Mouse (Mus musculus) neural tube, embryonic 11.5 days (tissue): Measurements from ENCODE around the gene Ggn. TPM values are rescaled to one million over a fixed set of nuclear protein-coding genes. Genes with fewer than 3 reads are reported as not detected.
"Not testable (repeated sequence)": the region's sequence is repeated elsewhere in the genome, so short reads cannot be mapped to it uniquely, and the experiment has no call there.

Experiments used
- ATAC-seq: fragments of 200-750 bp; cut with Nextera tagmentation; 2 replicates; pipeline ENCODE4 v1.8.0; 2017; ENCODE audit warnings: moderate number of reproducible peaks, mild to moderate bottlenecking, moderate TSS enrichment, moderate library complexity; ENCODE audit not compliant: insufficient read depth, low FRiP score, low TSS enrichment
- DNase-seq: peaks from one replicate; pipeline ENCODE4 v3.0.0-alpha.2; 2015; ENCODE audit warnings: low spot score
- H3K27ac ChIP-seq: fragments of 300-500 bp; sonication (generic); 2 replicates; pipeline ENCODE4 v1.5.1; 2014; ENCODE audit warnings: low read depth, mild to moderate bottlenecking, low read length
- H3K27me3 ChIP-seq: fragments of 300-500 bp; sonication (generic); 2 replicates; pipeline ENCODE4 v1.6.1; 2014; ENCODE audit warnings: mild to moderate bottlenecking, low read length, mixed read lengths; ENCODE audit not compliant: control insufficient read depth, insufficient read depth
- H3K36me3 ChIP-seq: fragments of 300-500 bp; sonication (generic); 2 replicates; pipeline ENCODE4 v1.6.1; 2014; ENCODE audit warnings: mild to moderate bottlenecking, low read length, moderate library complexity, mixed read lengths; ENCODE audit not compliant: control insufficient read depth, insufficient read depth
- H3K4me1 ChIP-seq: fragments of 300-500 bp; sonication (generic); 2 replicates; pipeline ENCODE4 v1.6.1; 2014; ENCODE audit warnings: low read length, mixed read lengths; ENCODE audit not compliant: control insufficient read depth, insufficient read depth
- H3K4me2 ChIP-seq: fragments of 300-500 bp; sonication (generic); 2 replicates; pipeline ENCODE4 v1.6.1; 2014; ENCODE audit warnings: low read depth, mild to moderate bottlenecking, moderate library complexity
- H3K4me3 ChIP-seq: fragments of 300-500 bp; sonication (generic); 2 replicates; pipeline ENCODE4 v1.5.1; 2014; ENCODE audit warnings: low read depth, low read length
- H3K9ac ChIP-seq: fragments of 300-500 bp; sonication (generic); 2 replicates; pipeline ENCODE4 v1.6.1; 2014; ENCODE audit warnings: mild to moderate bottlenecking, low read length
- H3K9me3 ChIP-seq: fragments of 300-500 bp; sonication (generic); 2 replicates; pipeline ENCODE4 v1.6.1; 2016; ENCODE audit warnings: low read length; ENCODE audit not compliant: control insufficient read depth
- WGBS: fragments of 180-500 bp; shearing (Covaris S2); extraction: QIAGEN DNeasy Blood & Tissue Kit; methylation state at CpG from one replicate; pipeline ENCODE4 v1.1.7; 2014; 5-methylcytosine and 5-hydroxymethylcytosine counted together
- polyA plus RNA-seq: library from polyadenylated mRNA; unstranded; fragments of >200 nt; fragmentation: Nextera tagmentation; extraction: Ambion mirVana; gene quantifications from 2 replicates; pipeline ENCODE4 v1.2.1, GENCODE M21; 2014

Ggn gene
- polyA plus RNA-seq, 1 experiment from 2014 or later = 0.46 TPM

- Histone ChIP-seq H3K27me3 (peaks cover 6% of the 10 kb centered on the region; the same call in 1 of the 2 replicates), H3K9me3 (no peaks in the 10 kb centered on the region), H3K4me3 (no peak overlapping the region), H3K4me2 (no peak overlapping the region), H3K36me3 (no peaks in the 10 kb centered on the region), H3K4me1 (no peaks in the 10 kb centered on the region; the same call in 1 of the 2 replicates), H3K27ac (no peak overlapping the region), H3K9ac (no peak overlapping the region)
- DNase-seq (no peak), ATAC-seq (no peak)
- 48% methylated on average over 16 of the region's 16 CpGs for WGBS
Measured at GRCm38 (mm10) chr7:29137429-29137828, 32.6 kb upstream of the Ggn start.

- DNase-seq, H3K4me3 ChIP-seq, H3K27ac ChIP-seq, H3K4me1 ChIP-seq, H3K36me3 ChIP-seq, ATAC-seq, H3K27me3 ChIP-seq, H3K4me2 ChIP-seq, H3K9ac ChIP-seq, H3K9me3 ChIP-seq: not testable (repeated sequence)
- 90% methylated on average over 3 of the region's 4 CpGs for WGBS
Measured at GRCm38 (mm10) chr7:29139237-29139636, 30.8 kb upstream of the Ggn start.

GRCm38 (mm10) chr7:29141416-29141815 is 28.6 kb upstream of the Ggn start:
- 89% methylated on average over 8 of the region's 8 CpGs for WGBS
- H3K4me3 ChIP-seq = no peak overlapping the region
- no peaks in the 10 kb centered on the region for H3K9me3 ChIP-seq
- no peak overlapping the region for H3K27ac ChIP-seq
- H3K27me3 ChIP-seq = no peaks in the 10 kb centered on the region
- DNase-seq (no peak), ATAC-seq (no peak)
- H3K36me3 ChIP-seq = no peaks in the 10 kb centered on the region
- H3K4me2 ChIP-seq = no peak overlapping the region
- no peaks in the 10 kb centered on the region for H3K4me1 ChIP-seq
- H3K9ac ChIP-seq = no peak overlapping the region

- Histone ChIP-seq H3K4me3 (no peak overlapping the region), H3K9me3 (no peaks in the 10 kb centered on the region), H3K4me2 (no peak overlapping the region), H3K27ac (no peak overlapping the region), H3K4me1 (no peaks in the 10 kb centered on the region), H3K27me3 (no peaks in the 10 kb centered on the region), H3K36me3 (no peaks in the 10 kb centered on the region), H3K9ac (no peak overlapping the region)
- 92% methylated on average over 4 of the region's 4 CpGs for WGBS
- DNase-seq = no peak
- ATAC-seq = no peak
Measured at GRCm38 (mm10) chr7:29144006-29144405, 26.0 kb upstream of the Ggn start.

GRCm38 (mm10) chr7:29146625-29147367 is 23.2 kb upstream of the Ggn start:
- Histone ChIP-seq H3K9me3 (no peaks in the 10 kb centered on the region), H3K9ac (no peak overlapping the region), H3K4me2 (no peak overlapping the region), H3K4me1 (no peaks in the 10 kb centered on the region), H3K4me3 (no peak overlapping the region), H3K27ac (no peak overlapping the region), H3K27me3 (no peaks in the 10 kb centered on the region), H3K36me3 (no peaks in the 10 kb centered on the region)
- WGBS = 85% methylated on average over 7 of the region's 7 CpGs
- ATAC-seq (no peak), DNase-seq (no peak)

- Histone ChIP-seq H3K4me1 (no peaks in the 10 kb centered on the region), H3K4me2 (no peak overlapping the region), H3K9me3 (no peaks in the 10 kb centered on the region; the same call in 1 of the 2 replicates), H3K9ac (no peak overlapping the region), H3K36me3 (no peaks in the 10 kb centered on the region), H3K27me3 (no peaks in the 10 kb centered on the region), H3K4me3 (no peak overlapping the region), H3K27ac (no peak overlapping the region)
- no peak for DNase-seq
- 93% methylated on average over 15 of the region's 15 CpGs for WGBS
- no peak for ATAC-seq
Measured at GRCm38 (mm10) chr7:29148771-29149170, 21.2 kb upstream of the Ggn start.

- H3K4me3 ChIP-seq = no peak overlapping the region
- no peaks in the 10 kb centered on the region for H3K27me3 ChIP-seq
- DNase-seq = no peak
- no peaks in the 10 kb centered on the region; the same call in 1 of the 2 replicates for H3K9me3 ChIP-seq
- no peak overlapping the region for H3K4me2 ChIP-seq
- no peaks in the 10 kb centered on the region for H3K36me3 ChIP-seq
- no peaks in the 10 kb centered on the region for H3K4me1 ChIP-seq
- H3K9ac ChIP-seq = no peak overlapping the region
- 61% methylated on average over 10 of the region's 10 CpGs for WGBS
- H3K27ac ChIP-seq = no peak overlapping the region
- ATAC-seq = no peak
Measured at GRCm38 (mm10) chr7:29151486-29151885, 18.5 kb upstream of the Ggn start.

GRCm38 (mm10) chr7:29154018-29154720 is 15.8 kb upstream of the Ggn start:
- Histone ChIP-seq H3K4me2 (no peak overlapping the region), H3K9ac (no peak overlapping the region), H3K4me1 (no peaks in the 10 kb centered on the region), H3K27me3 (peaks cover 7% of the 10 kb centered on the region; the same call in 1 of the 2 replicates), H3K4me3 (no peak overlapping the region), H3K36me3 (no peaks in the 10 kb centered on the region), H3K27ac (no peak overlapping the region), H3K9me3 (no peaks in the 10 kb centered on the region; the same call in 1 of the 2 replicates)
- ATAC-seq = no peak
- 95% methylated on average over 14 of the region's 14 CpGs for WGBS
- DNase-seq = no peak
